Mouse (Mus musculus) stomach, postnatal 0 days (tissue): ENCODE results near the gene Tspan33.

Source experiments
- CTCF ChIP-seq: IDR thresholded peaks from 2 replicates; pipeline ENCODE4 v1.5.1; 2016; ENCODE audit warnings: antibody characterized with exemption, low read depth, mild to moderate bottlenecking, moderate library complexity
- EP300 ChIP-seq: optimal IDR thresholded peaks from 2 replicates; pipeline ENCODE3; 2016; ENCODE audit warnings: antibody characterized with exemption

DNA sequence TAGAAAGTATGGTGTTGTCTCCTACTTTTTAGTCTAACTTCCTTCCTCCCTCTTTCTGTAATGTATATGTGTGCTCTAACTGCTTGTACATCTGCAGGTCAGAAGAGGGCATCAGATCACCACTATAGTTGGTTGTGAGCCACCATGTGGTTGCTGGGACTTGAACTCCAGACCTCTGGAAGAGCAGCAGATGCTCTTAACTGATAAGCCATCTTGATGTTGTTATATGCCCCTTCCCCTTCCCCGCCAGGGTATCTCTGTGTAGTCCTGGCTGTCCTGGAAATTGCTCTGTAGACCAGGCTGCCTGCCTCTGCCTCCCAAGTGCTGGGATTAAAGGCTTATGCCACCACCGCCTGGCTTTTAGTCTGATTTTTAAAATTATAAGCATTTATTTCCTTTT, 72.9 kb downstream of the Tspan33 start:
- TF ChIP-seq CTCF (peak; percentile 44), EP300 (no peak)
